ENCODE assay signal across 9 mouse cellular contexts in genomic region chr6:5589635-5590034, GRCm38 (mm10).
DNase-seq lines count a peak whose midpoint lies in the region; TF ChIP-seq lines count a peak whose summit lies in the region.
"Had no signal": no experiment of that assay in that cellular context is flagged by ENCODE, and none has a peak within 500 bp of the region (broad histone marks: within the 10 kb centered on the region; RNA-seq: fewer than 3 reads in every experiment).

No protein-coding gene starts in this region.

- TF ChIP-seq POLR2A in bone marrow, adult 2 months (IDR thresholded peaks at IDR 0.05; ENCODE audit: borderline replicate concordance, control insufficient read depth, low read depth, low read length) = no peak
- no peak for TF ChIP-seq POLR2A in lung, adult 2 months (IDR thresholded peaks at IDR 0.05; ENCODE audit: borderline replicate concordance, extremely low read depth, low read depth, low read length)

- intact Hi-C loops in heart, postnatal 25 days (cut with DNase I) = loop anchor here (1.0 to 10.0 kb wide), 2 partner anchors 95 to 178 kb away; partner anchors contain the start of gene Pdk4

- H3K4me3 ChIP-seq in bone marrow, adult 2 months (replicated peaks; ENCODE audit: control insufficient read depth, low read depth, low read length) = no peak overlapping the region
- H3K4me3 ChIP-seq in forebrain, embryonic 10.5 days = no peak overlapping the region
- no peak overlapping the region for H3K4me3 ChIP-seq in lung, adult 2 months (replicated peaks; ENCODE audit: extremely low read depth, low read depth, low read length)
- H3K4me3 ChIP-seq: megakaryocyte, embryonic 14.5 days had no signal

- H3K27ac ChIP-seq in bone marrow, adult 2 months (ENCODE audit: control insufficient read depth, insufficient read depth, low read depth, low read length, poor library complexity) = no peak overlapping the region
- no peak overlapping the region for H3K27ac ChIP-seq in forebrain, embryonic 10.5 days

- TF ChIP-seq CTCF in bone marrow, adult 2 months (IDR thresholded peaks at IDR 0.05; ENCODE audit: control insufficient read depth, insufficient read depth, low read length) = peak; percentile 79
- TF ChIP-seq CTCF in lung, adult 2 months (IDR thresholded peaks at IDR 0.05; ENCODE audit: insufficient read depth, low read length) = peak; percentile 90

- DNase-seq in ES-CJ7 (ENCODE audit: low read depth, low spot score) = peak; percentile 93
- peak; percentile 70 for DNase-seq in forebrain, embryonic 10.5 days (ENCODE audit: extremely low spot score, low spot score)
- peak; percentile 4 for DNase-seq in heart, postnatal 25 days (ENCODE audit: low spot score)
- peak; percentile 67 for DNase-seq in large intestine, adult 2 months (ENCODE audit: low read depth, low spot score)
- DNase-seq in lung, adult 2 months = peak; percentile 46
- peak; percentile 50 for DNase-seq in ovary, postnatal 36 days (ENCODE audit: low spot score)
- peak; percentile 66 for DNase-seq in thymus, postnatal 4 days

- no peaks in the 10 kb centered on the region for H3K36me3 ChIP-seq in forebrain, embryonic 10.5 days (replicated peaks)

- H3K27me3 ChIP-seq in forebrain, embryonic 10.5 days (ENCODE audit: poor library complexity, severe bottlenecking) = no peaks in the 10 kb centered on the region
- H3K27me3 ChIP-seq: megakaryocyte, embryonic 14.5 days had no signal

- no peaks in the 10 kb centered on the region for H3K4me1 ChIP-seq in bone marrow, adult 2 months (ENCODE audit: control insufficient read depth, insufficient read depth, low read length)
- peaks cover 9% of the 10 kb centered on the region; the same call in 1 of the 2 replicates for H3K4me1 ChIP-seq in forebrain, embryonic 10.5 days
- H3K4me1 ChIP-seq in lung, adult 2 months (ENCODE audit: control insufficient read depth, insufficient read depth, low read length) = no peaks in the 10 kb centered on the region
- H3K4me1 ChIP-seq: megakaryocyte, embryonic 14.5 days had no signal

- H3K9me3 ChIP-seq in forebrain, embryonic 10.5 days = no peaks in the 10 kb centered on the region
- H3K9me3 ChIP-seq: megakaryocyte, embryonic 14.5 days had no signal

- 2% methylated on average over 10 of the region's 10 CpGs for WGBS in bone marrow, adult 2 months
- WGBS in forebrain, embryonic 10.5 days = 8% methylated on average over 10 of the region's 10 CpGs
- WGBS in large intestine, adult 2 months = 3% methylated on average over 10 of the region's 10 CpGs
- WGBS in lung, adult 2 months = 4% methylated on average over 10 of the region's 10 CpGs

Comparison
In these comparisons a context has a peak if more than half of its experiments do, and no peak if none do; other contexts are left out.
1. DNase-seq: peak in every context shown above with its lines; median percentile 93 in ES-CJ7; 70 in forebrain, embryonic 10.5 days; 67 in large intestine, adult 2 months; 66 in thymus, postnatal 4 days; 50 in ovary, postnatal 36 days; 46 in lung, adult 2 months; 4 in heart, postnatal 25 days.